ENCODE assay signal across 7 mouse cellular contexts in the genomic region with DNA sequence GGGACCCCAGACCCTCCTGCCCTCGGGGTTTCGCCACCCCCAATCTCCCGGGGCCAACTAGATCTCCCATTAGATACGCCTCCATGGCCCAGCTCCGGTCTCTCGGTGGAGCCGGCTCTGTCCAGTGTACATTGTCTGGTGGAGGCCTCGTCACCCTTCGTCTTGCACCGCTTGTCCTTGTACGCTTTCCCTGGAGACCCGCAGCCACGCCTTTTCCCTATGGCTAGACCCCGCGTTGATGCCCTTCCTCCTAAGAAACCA. TPM values are rescaled to one million over a fixed set of nuclear protein-coding genes. Genes with fewer than 3 reads are reported as not detected.
DNase-seq lines count a peak whose midpoint lies in the region; ATAC-seq and TF ChIP-seq lines count a peak whose summit lies in the region.

No protein-coding gene starts in this region.

- H3K36me3 ChIP-seq in lung, embryonic 14.5 days (ENCODE audit: insufficient read depth) = 0 out of 2 replicates have a peak, but pooled peaks cover 3% of the 10 kb centered on the region
- H3K36me3 ChIP-seq in embryonic facial prominence, embryonic 15.5 days = no peaks in the 10 kb centered on the region
- peaks cover 8% of the 10 kb centered on the region; the same call in 1 of the 2 replicates for H3K36me3 ChIP-seq in limb, embryonic 10.5 days
- H3K36me3 ChIP-seq in neural tube, embryonic 15.5 days = no peaks in the 10 kb centered on the region

- peak overlapping the region; percentile 58 for H3K9ac ChIP-seq in lung, embryonic 14.5 days
- H3K9ac ChIP-seq in embryonic facial prominence, embryonic 15.5 days = peak overlapping the region; percentile 24; the same call in 1 of the 2 replicates
- peak overlapping the region; percentile 34 for H3K9ac ChIP-seq in neural tube, embryonic 15.5 days (replicated peaks)

- no peak for DNase-seq in lung, embryonic 14.5 days
- DNase-seq in lung, postnatal 25 days (ENCODE audit: low spot score) = no peak
- no peak for DNase-seq in limb, embryonic 10.5 days (ENCODE audit: low spot score)
- no peak for DNase-seq in urinary bladder, postnatal 25 days (ENCODE audit: low spot score)
- DNase-seq in gastrocnemius, postnatal 14 days = no peak

- H3K4me2 ChIP-seq in lung, embryonic 14.5 days = peak overlapping the region; percentile 92
- peak overlapping the region; percentile 89 for H3K4me2 ChIP-seq in embryonic facial prominence, embryonic 15.5 days (replicated peaks)
- peak overlapping the region; percentile 99 for H3K4me2 ChIP-seq in neural tube, embryonic 15.5 days

- H3K27me3 ChIP-seq in lung, embryonic 14.5 days (ENCODE audit: insufficient read depth, low read length) = no peaks in the 10 kb centered on the region
- no peaks in the 10 kb centered on the region for H3K27me3 ChIP-seq in embryonic facial prominence, embryonic 15.5 days
- no peaks in the 10 kb centered on the region for H3K27me3 ChIP-seq in limb, embryonic 10.5 days (ENCODE audit: low read depth, poor library complexity, severe bottlenecking)
- no peaks in the 10 kb centered on the region for H3K27me3 ChIP-seq in neural tube, embryonic 15.5 days (replicated peaks)

- peak overlapping the region; percentile 73 for H3K4me3 ChIP-seq in lung, embryonic 14.5 days (ENCODE audit: low read depth, low read length)
- H3K4me3 ChIP-seq in embryonic facial prominence, embryonic 15.5 days (replicated peaks) = peak overlapping the region; percentile 68
- peak overlapping the region; percentile 84 for H3K4me3 ChIP-seq in limb, embryonic 10.5 days
- peak overlapping the region; percentile 57 for H3K4me3 ChIP-seq in neural tube, embryonic 15.5 days (replicated peaks)

- no peak for ATAC-seq in lung, embryonic 14.5 days (ENCODE audit: insufficient read depth)
- no peak for ATAC-seq in embryonic facial prominence, embryonic 15.5 days (ENCODE audit: insufficient number of reproducible peaks, low FRiP score, low TSS enrichment, low read depth)
- no peak for ATAC-seq in neural tube, embryonic 15.5 days (ENCODE audit: low FRiP score)

- H3K27ac ChIP-seq in lung, embryonic 14.5 days (ENCODE audit: low read depth) = no peak overlapping the region
- no peak overlapping the region; the same call in 1 of the 2 replicates for H3K27ac ChIP-seq in embryonic facial prominence, embryonic 15.5 days (replicated peaks)
- H3K27ac ChIP-seq in limb, embryonic 10.5 days = peak overlapping the region; percentile 81
- H3K27ac ChIP-seq in neural tube, embryonic 15.5 days (replicated peaks) = no peak overlapping the region

- H3K9me3 ChIP-seq in lung, embryonic 14.5 days (ENCODE audit: low read depth, low read length) = no peaks in the 10 kb centered on the region
- H3K9me3 ChIP-seq in embryonic facial prominence, embryonic 15.5 days (replicated peaks) = no peaks in the 10 kb centered on the region
- no peaks in the 10 kb centered on the region for H3K9me3 ChIP-seq in limb, embryonic 10.5 days (replicated peaks)
- no peaks in the 10 kb centered on the region for H3K9me3 ChIP-seq in neural tube, embryonic 15.5 days (replicated peaks)

- H3K4me1 ChIP-seq in lung, embryonic 14.5 days (ENCODE audit: insufficient read depth) = peaks cover 9% of the 10 kb centered on the region
- H3K4me1 ChIP-seq in embryonic facial prominence, embryonic 15.5 days = peaks cover 16% of the 10 kb centered on the region
- H3K4me1 ChIP-seq in limb, embryonic 10.5 days = peaks cover 21% of the 10 kb centered on the region
- H3K4me1 ChIP-seq in neural tube, embryonic 15.5 days = peaks cover 15% of the 10 kb centered on the region

- under 1% methylated on average over 15 of the region's 15 CpGs for WGBS in lung, embryonic 14.5 days
- WGBS in embryonic facial prominence, embryonic 15.5 days = under 1% methylated on average over 15 of the region's 15 CpGs
- WGBS in limb, embryonic 10.5 days = 1% methylated on average over 15 of the region's 15 CpGs
- 0% methylated on average over 15 of the region's 15 CpGs for WGBS in neural tube, embryonic 15.5 days

- TF ChIP-seq CTCF in lung, embryonic 14.5 days (IDR thresholded peaks at IDR 0.05; ENCODE audit: low read depth) = no peak

- intact Hi-C loops in gastrocnemius, postnatal 14 days (cut with DNase I; ENCODE audit: low total_unique reads) = no loop called here

RNA-seq across cellular contexts. Expression of a gene that starts 0.6 kb away (rescaled TPM):
- 87.4 and 88.9 TPM in 2 replicates for polyA plus RNA-seq in lung, embryonic 14.5 days (2014; fragmentation: Nextera tagmentation; extraction: Ambion mirVana)
- 56.8 and 57.2 TPM in 2 replicates for polyA plus RNA-seq in embryonic facial prominence, embryonic 15.5 days (2015; fragmentation: Nextera tagmentation; extraction: Ambion mirVana)
- 94.6 and 101 TPM in 2 replicates for polyA plus RNA-seq in limb, embryonic 10.5 days (2016; fragmentation: Nextera tagmentation; extraction: Ambion mirVana)
- 8.0 and 24.4 TPM in 2 replicates for polyA plus RNA-seq in neural tube, embryonic 15.5 days (2015; fragmentation: Nextera tagmentation; extraction: Ambion mirVana)
- total RNA-seq in gastrocnemius, postnatal 14 days (2021) = 1 to 10 TPM; 2.0 to 3.1 TPM

RNA-seq across cellular contexts. Expression of a gene that starts 0.9 kb away (rescaled TPM):
- 0.50 and 0.64 TPM in 2 replicates for polyA plus RNA-seq in lung, embryonic 14.5 days (2014; fragmentation: Nextera tagmentation; extraction: Ambion mirVana)
- 0.45 and 0.60 TPM in 2 replicates for polyA plus RNA-seq in embryonic facial prominence, embryonic 15.5 days (2015; fragmentation: Nextera tagmentation; extraction: Ambion mirVana)
- 0.58 and 0.70 TPM in 2 replicates for polyA plus RNA-seq in limb, embryonic 10.5 days (2016; fragmentation: Nextera tagmentation; extraction: Ambion mirVana)
- polyA plus RNA-seq in neural tube, embryonic 15.5 days (2015; fragmentation: Nextera tagmentation; extraction: Ambion mirVana) = 1.1 TPM in 2 replicates
- total RNA-seq in gastrocnemius, postnatal 14 days (2021) = under 1 TPM; 0.11 to 0.14 TPM

RNA-seq across cellular contexts. Expression of a gene that starts 16.9 kb away (rescaled TPM):
- polyA plus RNA-seq in lung, embryonic 14.5 days (2014; fragmentation: Nextera tagmentation; extraction: Ambion mirVana) = 121 and 136 TPM in 2 replicates
- 199 and 217 TPM in 2 replicates for polyA plus RNA-seq in embryonic facial prominence, embryonic 15.5 days (2015; fragmentation: Nextera tagmentation; extraction: Ambion mirVana)
- 136 and 158 TPM in 2 replicates for polyA plus RNA-seq in limb, embryonic 10.5 days (2016; fragmentation: Nextera tagmentation; extraction: Ambion mirVana)
- polyA plus RNA-seq in neural tube, embryonic 15.5 days (2015; fragmentation: Nextera tagmentation; extraction: Ambion mirVana) = 234 and 256 TPM in 2 replicates
- total RNA-seq in gastrocnemius, postnatal 14 days (2021) = 100 to 1,000 TPM; 319 to 324 TPM

RNA-seq across cellular contexts. Expression of a gene that starts 41.6 kb away (rescaled TPM):
- 16.0 and 17.3 TPM in 2 replicates for polyA plus RNA-seq in lung, embryonic 14.5 days (2014; fragmentation: Nextera tagmentation; extraction: Ambion mirVana)
- 10.3 and 13.2 TPM in 2 replicates for polyA plus RNA-seq in embryonic facial prominence, embryonic 15.5 days (2015; fragmentation: Nextera tagmentation; extraction: Ambion mirVana)
- 10.3 and 12.5 TPM in 2 replicates for polyA plus RNA-seq in limb, embryonic 10.5 days (2016; fragmentation: Nextera tagmentation; extraction: Ambion mirVana)
- polyA plus RNA-seq in neural tube, embryonic 15.5 days (2015; fragmentation: Nextera tagmentation; extraction: Ambion mirVana) = 7.9 and 8.4 TPM in 2 replicates
- total RNA-seq in gastrocnemius, postnatal 14 days (2021) = 10 to 100 TPM; 17.8 to 22.1 TPM

RNA-seq across cellular contexts. Expression of a gene that starts 45.4 kb away (rescaled TPM):
- polyA plus RNA-seq in lung, embryonic 14.5 days (2014; fragmentation: Nextera tagmentation; extraction: Ambion mirVana) = 1.4 and 1.5 TPM in 2 replicates
- 1.2 and 1.8 TPM in 2 replicates for polyA plus RNA-seq in embryonic facial prominence, embryonic 15.5 days (2015; fragmentation: Nextera tagmentation; extraction: Ambion mirVana)
- 0.28 and 0.73 TPM in 2 replicates for polyA plus RNA-seq in limb, embryonic 10.5 days (2016; fragmentation: Nextera tagmentation; extraction: Ambion mirVana)
- 0.82 and 1.2 TPM in 2 replicates for polyA plus RNA-seq in neural tube, embryonic 15.5 days (2015; fragmentation: Nextera tagmentation; extraction: Ambion mirVana)
- not detected for total RNA-seq in gastrocnemius, postnatal 14 days (2021)
